Mouse (Mus musculus): ENCODE measurements around the gene Dnmt3b.
"Not testable (repeated sequence)": the region's sequence is repeated elsewhere in the genome, so short reads cannot be mapped to it uniquely, and the experiment has no call there.

Gene Dnmt3b

GRCm38 (mm10) chr2:153633259-153633658 lies 16.0 kb upstream of the Dnmt3b start:
- no peak for DNase-seq (ENCODE audit: low read depth, low spot score)

GRCm38 (mm10) chr2:153638977-153639680 lies 10.1 kb upstream of the Dnmt3b start:
- DNase-seq (ENCODE audit: low read depth, low spot score): no peak

- no peak for DNase-seq (ENCODE audit: low read depth, low spot score)
Observed at GRCm38 (mm10) chr2:153642496-153642895, 6.8 kb upstream of the Dnmt3b start.

DNA sequence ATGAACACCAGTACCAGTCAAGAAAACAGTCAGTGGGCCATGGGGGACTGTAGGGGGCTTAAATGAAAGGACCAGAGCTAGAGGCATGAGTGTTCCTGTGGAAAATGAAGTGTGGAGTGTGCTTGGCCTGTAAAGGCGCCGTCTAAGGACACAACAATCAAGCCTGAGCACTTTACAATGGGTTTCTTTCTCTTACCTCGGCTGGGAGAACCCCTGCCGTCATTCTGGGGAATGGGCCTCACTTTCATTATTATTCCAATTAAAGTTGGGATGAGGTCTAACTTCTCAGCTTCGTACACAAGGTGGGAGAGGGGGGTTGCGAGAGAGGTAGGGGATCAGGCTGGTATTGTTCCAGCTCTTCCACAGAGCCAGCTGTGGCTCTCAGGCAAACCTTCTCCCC lies 6.3 kb upstream of the Dnmt3b start:
- no peak for DNase-seq (ENCODE audit: low read depth, low spot score)

GRCm38 (mm10) chr2:153648773-153649297 lies 415 bp upstream of the Dnmt3b start:
- peak; percentile 43 for DNase-seq (ENCODE audit: low read depth, low spot score)

GRCm38 (mm10) chr2:153650014-153650687 lies 901 bp downstream of the Dnmt3b start:
- DNase-seq (ENCODE audit: low read depth, low spot score): peak; percentile 3

- no peak for DNase-seq (ENCODE audit: low read depth, low spot score)
Observed at GRCm38 (mm10) chr2:153651681-153652080, 2.4 kb downstream of the Dnmt3b start.

GRCm38 (mm10) chr2:153657659-153658058 lies 8.4 kb downstream of the Dnmt3b start:
- DNase-seq (ENCODE audit: low read depth, low spot score): not testable (repeated sequence)

GRCm38 (mm10) chr2:153660616-153661015 lies 11.4 kb downstream of the Dnmt3b start:
- DNase-seq (ENCODE audit: low read depth, low spot score): no peak

DNA sequence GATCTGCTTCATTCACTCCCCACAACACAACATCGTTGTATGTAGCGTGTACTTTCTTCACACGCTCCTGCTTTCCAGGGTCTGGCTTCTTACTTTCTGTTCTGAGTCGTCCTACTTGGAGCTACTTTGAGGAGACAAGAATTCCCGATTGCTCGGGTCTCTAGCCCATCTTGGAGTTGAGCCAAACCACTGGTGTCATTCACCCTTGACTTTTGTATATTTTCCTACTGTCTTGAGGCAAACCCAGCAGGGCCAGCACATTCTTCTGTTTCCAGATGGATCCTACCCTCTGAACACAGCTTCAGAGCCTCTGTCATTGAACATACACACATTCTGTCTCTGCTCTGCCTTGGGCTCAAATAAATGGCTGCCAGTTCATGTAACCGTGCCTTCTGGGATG lies 16.2 kb downstream of the Dnmt3b start:
- DNase-seq (ENCODE audit: low read depth, low spot score): no peak

DNA sequence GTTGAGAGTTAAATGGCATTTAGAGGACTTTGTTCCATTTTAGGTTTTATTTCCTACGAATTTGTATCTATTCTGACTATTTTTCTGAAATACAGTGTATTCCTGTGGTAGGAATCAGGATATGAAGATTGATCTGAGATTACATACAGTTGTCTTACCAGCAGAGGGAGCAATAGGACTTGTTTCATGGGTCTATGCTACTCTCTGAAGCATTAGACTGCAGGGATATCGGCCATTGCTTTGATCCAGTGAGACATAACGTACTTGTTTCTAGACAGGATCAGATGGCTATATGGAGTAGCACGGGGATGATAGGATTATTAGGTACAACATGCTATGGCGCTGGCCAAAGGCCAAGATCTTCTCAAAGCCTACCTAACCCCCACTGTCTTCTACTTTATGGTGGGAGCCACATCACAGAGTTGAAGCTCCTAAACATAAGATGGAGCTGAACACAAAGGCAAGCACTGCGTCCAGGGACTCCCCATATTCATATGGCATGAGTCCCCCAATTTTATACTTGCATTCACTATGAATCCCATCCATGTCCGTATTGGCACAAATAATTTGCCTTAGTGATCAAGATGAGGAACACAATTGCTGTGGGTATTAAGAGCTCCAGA lies 19.6 kb downstream of the Dnmt3b start:
- peak; percentile 52 for DNase-seq (ENCODE audit: low read depth, low spot score)

- DNase-seq (ENCODE audit: low read depth, low spot score): no peak
Observed at GRCm38 (mm10) chr2:153670111-153670510, 20.9 kb downstream of the Dnmt3b start.

GRCm38 (mm10) chr2:153672619-153673018 lies 23.4 kb downstream of the Dnmt3b start:
- DNase-seq (ENCODE audit: low read depth, low spot score): no peak

DNA sequence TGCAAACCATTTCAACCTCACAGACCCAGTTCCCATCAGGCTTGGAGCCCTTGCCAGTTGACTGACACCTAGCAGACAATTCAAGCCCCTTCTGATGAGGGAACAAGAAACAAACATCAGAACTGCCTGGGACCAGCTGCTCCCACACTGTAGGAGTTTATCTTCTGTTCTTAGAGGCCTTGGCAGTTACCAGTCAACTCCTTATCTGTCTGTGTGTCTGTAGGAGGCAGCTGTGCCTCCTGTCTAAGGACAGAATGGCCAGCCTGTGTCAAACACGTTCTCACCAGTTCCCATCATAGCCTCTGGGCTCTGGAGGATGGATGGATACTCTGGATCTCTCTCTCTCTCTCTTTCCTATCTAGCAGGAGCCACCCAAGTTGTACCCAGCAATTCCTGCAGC lies 26.1 kb downstream of the Dnmt3b start:
- DNase-seq (ENCODE audit: low read depth, low spot score): not testable (repeated sequence)

- no peak for DNase-seq (ENCODE audit: low read depth, low spot score)
Observed at GRCm38 (mm10) chr2:153676944-153677343, 27.7 kb downstream of the Dnmt3b start.

DNA sequence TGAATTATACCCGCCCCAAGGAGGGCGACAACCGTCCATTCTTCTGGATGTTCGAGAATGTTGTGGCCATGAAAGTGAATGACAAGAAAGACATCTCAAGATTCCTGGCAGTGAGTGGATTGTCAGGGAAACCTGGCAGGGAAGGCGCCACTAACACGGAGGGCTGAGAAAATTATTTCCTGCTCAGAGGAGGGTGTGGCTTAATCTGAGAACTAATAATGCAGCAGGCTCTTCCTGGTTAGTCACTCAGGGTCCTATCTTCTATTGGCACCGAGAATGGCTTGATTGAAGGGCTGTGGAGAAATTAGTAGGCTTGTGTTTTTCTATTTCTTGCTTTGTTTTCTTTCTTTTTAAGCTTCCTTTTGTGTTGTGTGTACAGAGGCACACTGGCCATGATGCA lies 28.3 kb downstream of the Dnmt3b start:
- DNase-seq (ENCODE audit: low read depth, low spot score): no peak

DNA sequence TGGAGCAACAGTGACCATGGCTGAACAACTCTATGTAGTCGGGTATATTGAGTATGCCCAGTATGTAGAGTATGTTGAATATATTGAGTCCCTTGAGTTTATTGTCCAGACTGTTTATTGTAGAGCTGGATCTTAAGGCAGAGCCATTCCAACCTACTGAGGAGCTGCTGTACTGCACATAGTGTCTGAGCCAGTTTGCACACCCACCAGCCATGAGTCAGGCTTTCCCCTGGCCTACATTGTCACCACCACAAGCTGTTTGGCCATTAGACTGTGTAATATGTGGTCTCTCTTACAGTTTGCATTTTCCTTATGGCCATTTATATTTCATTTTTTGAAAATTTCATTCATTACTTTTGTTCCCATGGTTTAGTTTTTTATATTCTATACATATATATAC lies 30.7 kb downstream of the Dnmt3b start:
- no peak for DNase-seq (ENCODE audit: low read depth, low spot score)

GRCm38 (mm10) chr2:153693413-153693812 lies 44.2 kb downstream of the Dnmt3b start:
- DNase-seq (ENCODE audit: low read depth, low spot score): not testable (repeated sequence)

DNA sequence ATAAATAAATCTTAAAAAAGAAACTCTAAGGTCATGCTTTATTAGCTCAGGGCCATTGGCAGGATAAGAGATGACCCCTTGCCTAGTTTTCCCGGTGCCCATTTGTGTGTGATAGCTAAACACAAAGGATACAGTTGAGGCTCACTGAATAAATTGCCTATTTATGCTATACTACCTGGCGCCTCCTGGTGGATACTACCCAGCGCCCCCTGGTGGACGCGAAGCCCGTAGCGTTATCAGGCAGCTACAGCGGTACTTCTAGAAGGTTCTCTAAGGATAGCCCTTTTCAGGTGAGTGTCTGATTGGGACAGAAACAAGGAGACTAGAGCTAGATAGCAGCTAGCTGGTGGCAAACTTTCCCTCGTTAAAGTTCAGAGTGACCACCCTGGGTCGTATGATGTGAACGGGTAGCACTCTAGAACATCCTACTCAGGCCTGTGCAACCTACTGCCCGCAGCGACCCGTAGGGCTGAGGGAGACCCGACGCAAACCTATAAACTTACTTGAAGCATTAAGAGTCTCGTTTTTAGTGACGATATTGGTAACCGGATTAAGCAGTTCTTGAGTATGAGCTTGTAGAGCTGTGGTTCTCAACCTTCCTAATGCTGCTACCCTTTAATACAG lies 45.3 kb downstream of the Dnmt3b start:
- DNase-seq (ENCODE audit: low read depth, low spot score): peak; percentile 28

DNA sequence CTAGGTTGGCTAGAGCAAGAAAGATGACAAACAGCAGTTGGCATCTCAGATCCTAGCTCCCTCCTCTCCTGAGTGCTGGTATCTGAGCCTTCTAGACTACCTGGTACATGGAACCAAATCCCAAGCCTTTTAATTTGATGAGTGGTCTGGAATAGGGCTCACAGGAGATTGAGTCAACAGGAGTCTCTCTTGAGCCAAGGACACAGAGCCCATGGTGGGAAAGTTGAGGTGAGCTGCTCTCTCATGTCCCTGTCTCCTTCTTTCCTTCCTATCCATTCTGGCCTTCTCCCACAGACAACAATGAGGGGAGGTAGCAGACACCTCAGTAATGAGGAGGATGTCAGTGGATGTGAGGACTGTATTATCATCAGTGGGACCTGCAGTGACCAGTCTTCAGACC lies 47.1 kb downstream of the Dnmt3b start, which contains the start of gene Dnmt3c:
Dnmt3c (plus strand) TSS at position 301 of the 400 bp plus-strand sequence.
- no peak for DNase-seq (ENCODE audit: low read depth, low spot score)

- DNase-seq (ENCODE audit: low read depth, low spot score): no peak
Observed at GRCm38 (mm10) chr2:153703389-153703788, 54.1 kb downstream of the Dnmt3b start.

All from forelimb bud, embryonic 11.5 days (tissue).